Mouse (Mus musculus) MEL (cell line): ENCODE results near the gene Chchd1. TPM values are rescaled to one million over a fixed set of nuclear protein-coding genes. Genes with fewer than 3 reads are reported as not detected.

ENCODE experiments used
- DNase-seq: peaks from one replicate; pipeline ENCODE4 v3.0.0; 2011; ENCODE audit warnings: low read depth, low spot score
- H3K27ac ChIP-seq: 2 replicates; pipeline ENCODE4 v1.5.1; 2012; ENCODE audit warnings: low read depth, mild to moderate bottlenecking, control low read depth, low read length, moderate library complexity; ENCODE audit not compliant: control insufficient read depth
- H3K27me3 ChIP-seq, 2 experiments: fragments of 150-350 bp in 1 of 2; sonication (generic) in 1 of 2; 2 replicates each; pipeline ENCODE4 v1.6.1; 2012; ENCODE audit warnings: low read length in 2 of 2, mild to moderate bottlenecking in 2 of 2, improper control_type of control experiment in 1 of 2, moderate library complexity in 1 of 2; ENCODE audit not compliant: insufficient read depth in 2 of 2, control insufficient read depth in 1 of 2
- H3K36me3 ChIP-seq, 2 experiments: 2 replicates each; pipeline ENCODE4 v1.6.1; 2012 to 2014; ENCODE audit warnings: low read length in 2 of 2, improper control_type of control experiment in 1 of 2, inconsistent platforms in 1 of 2, mild to moderate bottlenecking in 1 of 2; ENCODE audit not compliant: insufficient read depth in 2 of 2, control insufficient read depth in 1 of 2
- H3K4me1 ChIP-seq, 2 experiments: fragments of 150-350 bp in 1 of 2; sonication (generic) in 1 of 2; 2 replicates each; pipeline ENCODE4 v1.6.1; 2012; ENCODE audit warnings: low read length in 2 of 2, improper control_type of control experiment in 1 of 2, mild to moderate bottlenecking in 1 of 2; ENCODE audit not compliant: insufficient read depth in 2 of 2, control insufficient read depth in 1 of 2
- H3K4me3 ChIP-seq, 2 experiments: fragments of 150-350 bp in 1 of 2; sonication (generic) in 1 of 2; 2 replicates each; pipeline ENCODE4 v1.5.1; 2012; ENCODE audit warnings: low read depth in 2 of 2, low read length in 2 of 2, mild to moderate bottlenecking in 2 of 2, moderate library complexity in 2 of 2, control low read depth in 1 of 2, improper control_type of control experiment in 1 of 2; ENCODE audit not compliant: control insufficient read depth in 1 of 2, insufficient read depth in 1 of 2
- H3K79me2 ChIP-seq: 2 replicates; pipeline ENCODE4 v1.6.1; 2012; ENCODE audit warnings: mild to moderate bottlenecking, low read length, moderate library complexity; ENCODE audit not compliant: control insufficient read depth, poor library complexity, insufficient read depth
- H3K9ac ChIP-seq: 2 replicates; pipeline ENCODE4 v1.6.1; 2012; ENCODE audit warnings: low read depth, mild to moderate bottlenecking, control low read depth, low read length, moderate library complexity; ENCODE audit not compliant: control insufficient read depth, poor library complexity, severe bottlenecking
- H3K9me3 ChIP-seq: fragments of 150-350 bp; sonication (generic); replicated peaks from 2 replicates; pipeline ENCODE4 v1.6.1; 2012; ENCODE audit warnings: mild to moderate bottlenecking, low read length, improper control_type of control experiment, moderate library complexity; ENCODE audit not compliant: insufficient read depth
- BHLHE40 ChIP-seq: IDR thresholded peaks from 2 replicates; pipeline ENCODE4 v1.6.1; 2012; ENCODE audit warnings: low read depth, mild to moderate bottlenecking, inconsistent platforms, low read length, improper control_type of control experiment, borderline replicate concordance
- CHD1 ChIP-seq: IDR thresholded peaks from 2 replicates; pipeline ENCODE4 v1.6.1; 2012; ENCODE audit warnings: low read depth, mild to moderate bottlenecking, inconsistent platforms, low read length, improper control_type of control experiment
- MEF2A ChIP-seq: IDR thresholded peaks from 2 replicates; pipeline ENCODE4 v1.6.1; 2014; ENCODE audit warnings: low read depth, mild to moderate bottlenecking, inconsistent platforms, low read length, improper control_type of control experiment; ENCODE audit not compliant: poor library complexity, insufficient replicate concordance, severe bottlenecking; ENCODE audit errors: extremely low read depth
- MXI1 ChIP-seq: IDR thresholded peaks from 2 replicates; pipeline ENCODE4 v1.6.1; 2011; ENCODE audit warnings: mild to moderate bottlenecking, low read depth, low read length, improper control_type of control experiment
- MYC ChIP-seq: IDR thresholded peaks from 2 replicates; pipeline ENCODE4 v1.6.1; 2011; ENCODE audit warnings: low read depth, mild to moderate bottlenecking, low read length, improper control_type of control experiment, moderate library complexity
- RCOR1 ChIP-seq: IDR thresholded peaks from 2 replicates; pipeline ENCODE4 v1.6.1; 2012; ENCODE audit warnings: low read depth, mild to moderate bottlenecking, inconsistent platforms, low read length, improper control_type of control experiment
- SIN3A ChIP-seq: IDR thresholded peaks from 2 replicates; pipeline ENCODE4 v1.6.1; 2012; ENCODE audit warnings: low read length, improper control_type of control experiment, inconsistent platforms
- TAL1 ChIP-seq: IDR thresholded peaks from 2 replicates; pipeline ENCODE4 v1.6.1; 2012; ENCODE audit warnings: mild to moderate bottlenecking, inconsistent platforms, low read length, moderate library complexity, mixed read lengths
- UBTF ChIP-seq: IDR thresholded peaks from 2 replicates; pipeline ENCODE4 v1.6.1; 2012; ENCODE audit warnings: low read depth, mild to moderate bottlenecking, inconsistent platforms, low read length, improper control_type of control experiment, moderate library complexity, borderline replicate concordance; ENCODE audit not compliant: insufficient read depth
- USF2 ChIP-seq, 2 experiments: IDR thresholded peaks; 2 replicates each; pipeline ENCODE4 v1.6.1; 2011 to 2012; ENCODE audit warnings: improper control_type of control experiment in 2 of 2, low read length in 2 of 2, borderline replicate concordance in 1 of 2, inconsistent platforms in 1 of 2, low read depth in 1 of 2, mild to moderate bottlenecking in 1 of 2; ENCODE audit not compliant: insufficient read depth in 1 of 2
- ZC3H11A ChIP-seq: IDR thresholded peaks from 2 replicates; pipeline ENCODE4 v1.6.1; 2012; ENCODE audit warnings: low read depth, mild to moderate bottlenecking, inconsistent platforms, low read length, improper control_type of control experiment
- ZKSCAN1 ChIP-seq: IDR thresholded peaks from 2 replicates; pipeline ENCODE4 v1.6.1; 2012; ENCODE audit warnings: low read depth, mild to moderate bottlenecking, inconsistent platforms, low read length, improper control_type of control experiment, moderate library complexity
- polyA plus RNA-seq, 2 experiments: library from polyadenylated mRNA; stranded (reverse) in 1 of 2; unstranded in 1 of 2; fragments of >175 nt in 1 of 2; fragments of >200 nt in 1 of 2; gene quantifications; 2 replicates each; pipeline versions ENCODE4 v1.2.1 to v1.2.4; 2012; ENCODE audit warnings: low replicate concordance in 2 of 2, low read depth in 1 of 2; ENCODE audit not compliant: insufficient read length in 2 of 2, insufficient read depth in 1 of 2, missing spikeins in 1 of 2
- total RNA-seq: library from RNA; depleted of rRNA; stranded (reverse); fragments of 300-350 nt; gene quantifications from 2 replicates; pipeline ENCODE4 v1.2.3, GENCODE M21; 2012

The Chchd1 gene
- total and polyA plus RNA-seq, 3 experiments = 136 to 164 TPM; not detected in 1

DNA sequence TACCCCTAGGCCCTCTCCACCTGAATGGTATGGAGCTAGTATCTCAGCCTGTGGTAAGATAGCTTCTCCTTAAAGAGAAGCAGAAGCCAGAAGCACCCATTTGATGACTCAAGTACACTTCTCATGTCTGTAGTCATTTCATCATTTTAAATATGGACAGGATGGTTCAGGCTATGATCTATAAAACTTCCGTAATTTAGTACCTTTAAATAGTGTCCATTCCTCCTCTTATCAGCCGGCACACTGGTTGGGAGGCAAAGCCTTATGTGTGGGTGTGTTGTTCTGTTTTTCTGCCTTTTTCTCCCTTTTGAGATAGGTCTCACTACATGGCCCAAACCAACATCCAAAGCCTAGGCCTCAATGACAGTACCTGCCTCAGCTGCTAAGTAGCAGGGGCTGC is 4.3 kb upstream of the Chchd1 start (continued):
- peak; percentile 69; the same call in 1 of the 2 replicates for TF ChIP-seq MYC

DNA sequence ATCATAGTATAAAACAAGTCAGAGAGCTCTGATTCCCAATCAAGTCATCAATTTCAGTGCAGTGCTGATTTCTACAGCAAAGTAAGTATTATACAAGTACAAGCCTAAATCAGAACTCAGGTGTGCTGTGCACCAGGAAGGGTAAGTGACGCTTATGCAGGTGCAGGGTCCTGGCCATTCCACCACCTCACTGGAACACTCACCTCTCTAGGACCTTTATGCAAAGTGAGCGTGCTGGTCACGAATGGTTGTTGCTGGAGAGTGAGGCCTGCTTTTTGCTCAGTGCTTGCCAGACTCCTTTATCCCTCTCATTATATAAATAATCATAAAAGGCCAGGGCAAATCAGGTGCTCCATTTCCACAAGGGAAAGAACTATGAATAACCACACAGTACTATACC is 2.4 kb upstream of the Chchd1 start:
- no peaks in the 10 kb centered on the region for H3K27me3 ChIP-seq
- H3K4me3 ChIP-seq = no peak overlapping the region
- peaks cover 55% of the 10 kb centered on the region for H3K79me2 ChIP-seq
- no peak overlapping the region for H3K27ac ChIP-seq
- H3K9ac ChIP-seq = no peak overlapping the region
- DNase-seq = no peak
- TF ChIP-seq CHD1 (no peak), MEF2A (no peak), UBTF (no peak), ZKSCAN1 (no peak), USF2 (IDR thresholded peaks at IDR 0.05; ENCODE audit: borderline replicate concordance in 1 of 2, insufficient read depth in 1 of 2, low read depth in 1 of 2, low read length in 2 of 2) (no peak), BHLHE40 (no peak), ZC3H11A (no peak), RCOR1 (no peak)
- H3K9me3 ChIP-seq = no peaks in the 10 kb centered on the region
- peaks cover 20 to 28% of the 10 kb centered on the region in 2 experiments for H3K4me1 ChIP-seq
- peaks cover 2 to 52% of the 10 kb centered on the region in 2 experiments; a peak in 3 of 4 replicates for H3K36me3 ChIP-seq

DNA sequence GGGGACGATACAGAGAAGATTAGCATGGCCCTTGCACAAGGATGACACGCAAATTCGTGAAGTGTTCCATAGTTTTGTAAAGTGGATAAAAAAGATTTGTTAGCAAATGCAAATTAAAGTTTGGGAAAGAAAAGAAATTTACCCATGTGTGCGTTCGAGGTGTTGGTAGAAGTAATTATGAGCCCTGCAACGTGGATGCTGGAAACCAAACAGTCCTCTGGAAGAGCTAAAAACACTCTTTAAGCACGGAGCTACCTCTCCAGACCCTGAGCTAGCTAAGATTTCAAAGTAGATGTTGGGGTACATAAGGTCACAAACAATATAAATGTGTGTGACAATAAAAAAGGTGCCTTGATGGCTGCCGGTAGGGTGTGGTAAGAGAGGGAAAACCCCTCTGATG is 1.3 kb upstream of the Chchd1 start:
- Histone ChIP-seq H3K27ac (no peak overlapping the region; the same call in 1 of the 2 replicates), H3K27me3 (no peaks in the 10 kb centered on the region), H3K9me3 (no peaks in the 10 kb centered on the region), H3K36me3 (peaks cover 0 to 53% of the 10 kb centered on the region in 2 experiments; a peak in 3 of 4 replicates), H3K4me1 (peaks cover 20 to 28% of the 10 kb centered on the region in 2 experiments), H3K79me2 (peaks cover 46% of the 10 kb centered on the region), H3K9ac (peak overlapping the region; percentile 93), H3K4me3 (peak overlapping the region; percentile 53 to 73)
- no peak for DNase-seq
- 0 out of 2 replicates have a peak, but pooled peaks have one; percentile 29 for TF ChIP-seq MXI1
- TF ChIP-seq TAL1 = no peak
- TF ChIP-seq SIN3A = no peak
